Mouse (Mus musculus) kidney, embryonic 16.5 days (tissue): ENCODE measurements around the gene Olfr1261. TPM values are rescaled to one million over a fixed set of nuclear protein-coding genes. Genes with fewer than 3 reads are reported as not detected.

Experiments
- ATAC-seq: fragments of 200-750 bp; cut with Nextera tagmentation; 2 replicates; pipeline ENCODE4 v1.8.0; 2017; ENCODE audit warnings: moderate TSS enrichment; ENCODE audit not compliant: low FRiP score, low TSS enrichment
- H3K27ac ChIP-seq: fragments of 300-500 bp; sonication (generic); 2 replicates; pipeline ENCODE4 v1.5.1; 2014; ENCODE audit warnings: low read length
- H3K27me3 ChIP-seq: fragments of 300-500 bp; sonication (generic); 2 replicates; pipeline ENCODE4 v1.6.1; 2014; ENCODE audit warnings: low read length, control low read depth, mixed read lengths; ENCODE audit not compliant: insufficient read depth
- H3K36me3 ChIP-seq: fragments of 300-500 bp; sonication (generic); 2 replicates; pipeline ENCODE4 v1.6.1; 2014; ENCODE audit warnings: low read length, control low read depth, mixed read lengths; ENCODE audit not compliant: insufficient read depth
- H3K4me1 ChIP-seq: fragments of 300-500 bp; sonication (generic); 2 replicates; pipeline ENCODE4 v1.6.1; 2014; ENCODE audit warnings: low read length, control low read depth, mixed read lengths; ENCODE audit not compliant: insufficient read depth
- H3K4me2 ChIP-seq: fragments of 300-500 bp; sonication (generic); replicated peaks from 2 replicates; pipeline ENCODE4 v1.6.1; 2014; ENCODE audit warnings: low read depth, low read length
- H3K4me3 ChIP-seq: fragments of 300-500 bp; sonication (generic); 2 replicates; pipeline ENCODE4 v1.5.1; 2014; ENCODE audit warnings: mild to moderate bottlenecking, low read length
- H3K9ac ChIP-seq: fragments of 300-500 bp; sonication (generic); replicated peaks from 2 replicates; pipeline ENCODE4 v1.6.1; 2014; ENCODE audit warnings: low read length
- H3K9me3 ChIP-seq: fragments of 300-500 bp; sonication (generic); 2 replicates; pipeline ENCODE4 v1.6.1; 2016; ENCODE audit warnings: low read length, control low read depth
- WGBS: fragments of 180-500 bp; shearing (Covaris S2); extraction: QIAGEN DNeasy Blood & Tissue Kit; methylation state at CpG from one replicate; pipeline ENCODE4 v1.1.7; 2014; 5-methylcytosine and 5-hydroxymethylcytosine counted together
- polyA plus RNA-seq: library from polyadenylated mRNA; unstranded; fragments of >200 nt; fragmentation: Nextera tagmentation; extraction: Ambion mirVana; gene quantifications from 2 replicates; pipeline ENCODE4 v1.2.1, GENCODE M21; 2015

Gene Olfr1261
- polyA plus RNA-seq = not detected in 2 replicates

DNA sequence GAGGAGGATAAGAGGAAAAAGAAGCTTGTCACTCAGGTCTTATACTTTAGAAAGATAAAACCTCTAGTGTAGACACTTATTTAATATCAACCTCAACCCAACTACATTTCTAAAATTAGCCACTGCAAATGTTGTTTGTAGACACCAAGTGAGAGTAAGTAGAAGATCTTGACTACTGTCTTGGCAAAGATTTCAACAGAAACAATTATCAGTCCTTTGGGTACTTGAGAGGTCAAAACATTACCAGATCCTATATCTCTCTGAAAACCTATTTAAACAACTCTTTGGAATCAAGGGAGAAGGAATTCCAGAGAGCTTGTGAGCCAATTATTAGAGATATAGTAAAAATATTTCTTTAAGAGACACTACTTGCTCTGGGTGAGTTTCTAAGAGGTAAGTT is at the start of gene Olfr1261:
Gene Olfr1261 (plus strand): TSS at position 301 of the 400 bp plus-strand sequence.
- H3K27me3 ChIP-seq = no peaks in the 10 kb centered on the region
- no peaks in the 10 kb centered on the region for H3K36me3 ChIP-seq
- H3K27ac ChIP-seq = no peak within 1 kb of the TSS
- no peak for ATAC-seq
- H3K4me1 ChIP-seq = no peaks in the 10 kb centered on the region
- H3K4me2 ChIP-seq = no peak within 1 kb of the TSS
- no peak within 1 kb of the TSS for H3K9ac ChIP-seq
- no peak within 1 kb of the TSS for H3K4me3 ChIP-seq
- no peaks in the 10 kb centered on the region for H3K9me3 ChIP-seq

GRCm38 (mm10) chr2:89948564-89948963 is 42.5 kb upstream of the Olfr1261 start, which contains the start of gene Olfr1259:
Gene Olfr1259 (minus strand): TSS chr2:89948664.
- H3K27ac ChIP-seq = no peak within 1 kb of the TSS
- H3K4me1 ChIP-seq = no peaks in the 10 kb centered on the region
- no peaks in the 10 kb centered on the region for H3K9me3 ChIP-seq
- no peak within 1 kb of the TSS for H3K4me3 ChIP-seq
- WGBS = 82% methylated on average over 5 of the region's 5 CpGs
- no peak within 1 kb of the TSS for H3K9ac ChIP-seq
- ATAC-seq = no peak
- no peak within 1 kb of the TSS for H3K4me2 ChIP-seq
- no peaks in the 10 kb centered on the region for H3K36me3 ChIP-seq
- no peaks in the 10 kb centered on the region for H3K27me3 ChIP-seq

DNA sequence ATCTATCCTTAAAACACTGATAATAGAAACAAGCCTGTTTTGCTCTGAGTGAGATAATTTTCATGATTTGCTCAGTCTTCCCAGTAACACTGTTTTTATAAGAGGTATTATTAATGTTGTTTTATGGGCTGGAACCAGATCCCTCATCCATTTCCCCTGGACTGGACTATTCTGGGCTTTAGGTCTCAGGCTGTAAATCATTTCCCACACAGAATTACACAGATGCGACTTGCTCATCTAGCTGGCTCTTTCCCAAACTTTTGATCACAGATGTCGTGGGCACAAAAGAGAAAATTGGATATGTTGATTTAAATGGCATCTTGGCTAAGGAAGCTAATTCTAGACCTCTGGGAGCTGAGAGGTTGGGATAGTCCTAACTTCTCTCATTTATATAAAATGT is 16.8 kb upstream of the Olfr1261 start, which contains the start of gene Olfr1260:
Gene Olfr1260 (plus strand): TSS at position 157 of the 400 bp plus-strand sequence.
- no peak within 1 kb of the TSS for H3K4me2 ChIP-seq
- H3K27ac ChIP-seq = no peak within 1 kb of the TSS
- 8% methylated on average over 2 of the region's 2 CpGs for WGBS
- peak; percentile 70; the same call in 1 of the 2 replicates for ATAC-seq
- no peaks in the 10 kb centered on the region for H3K36me3 ChIP-seq
- H3K4me3 ChIP-seq = no peak within 1 kb of the TSS
- H3K27me3 ChIP-seq = no peaks in the 10 kb centered on the region
- H3K9me3 ChIP-seq = peaks cover 3% of the 10 kb centered on the region; the same call in 1 of the 2 replicates
- H3K9ac ChIP-seq = no peak within 1 kb of the TSS
- H3K4me1 ChIP-seq = no peaks in the 10 kb centered on the region

- H3K27ac ChIP-seq = no peak overlapping the region
- H3K36me3 ChIP-seq = no peaks in the 10 kb centered on the region
These were observed 13.3 kb upstream of the Olfr1261 start for GRCm38 (mm10) chr2:89977709-89978108.

GRCm38 (mm10) chr2:89999845-90000244 is 8.8 kb downstream of the Olfr1261 start, which contains the start of gene Olfr1262:
Gene Olfr1262 (plus strand): TSS chr2:90000145.
- no peaks in the 10 kb centered on the region for H3K9me3 ChIP-seq
- no peak for ATAC-seq
- H3K4me1 ChIP-seq = no peaks in the 10 kb centered on the region
- no peak within 1 kb of the TSS for H3K4me3 ChIP-seq
- no peaks in the 10 kb centered on the region for H3K36me3 ChIP-seq
- no peaks in the 10 kb centered on the region for H3K27me3 ChIP-seq
- H3K9ac ChIP-seq = no peak within 1 kb of the TSS
- H3K4me2 ChIP-seq = no peak within 1 kb of the TSS
- H3K27ac ChIP-seq = no peak within 1 kb of the TSS

More at GRCm38 (mm10) chr2:89977709-89978108, 13.3 kb upstream of the Olfr1261 start:
- ATAC-seq = no peak
- Histone ChIP-seq H3K9ac (no peak overlapping the region), H3K27me3 (no peaks in the 10 kb centered on the region), H3K4me2 (no peak overlapping the region), H3K9me3 (peaks cover 3% of the 10 kb centered on the region; the same call in 1 of the 2 replicates), H3K4me1 (no peaks in the 10 kb centered on the region), H3K4me3 (no peak overlapping the region)
- whole genome bisulfite sequencing = 90% methylated on average over 2 of the region's 2 CpGs

DNA sequence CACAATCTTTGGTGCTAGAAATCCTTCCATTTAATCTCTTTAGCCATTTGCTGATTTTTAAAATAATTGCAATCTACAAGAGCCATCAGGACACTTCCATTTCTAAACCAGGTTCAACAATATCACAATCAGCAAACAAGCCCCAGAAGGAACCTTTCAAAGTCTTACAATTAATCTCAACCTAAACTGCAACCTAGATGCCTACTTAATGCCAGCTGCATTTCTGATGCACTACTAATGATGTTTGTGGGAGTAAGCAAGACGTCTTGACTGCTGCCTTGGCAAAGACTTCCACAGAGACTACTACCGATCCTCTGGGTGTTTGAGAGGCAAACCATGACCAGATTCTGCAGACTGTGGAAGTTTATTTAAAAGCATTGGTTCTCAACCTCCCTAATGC is 20.8 kb downstream of the Olfr1261 start, which contains the start of gene Olfr1263:
Gene Olfr1263 (plus strand): TSS at position 301 of the 400 bp plus-strand sequence.
- no peaks in the 10 kb centered on the region for H3K4me1 ChIP-seq
- H3K9me3 ChIP-seq = no peaks in the 10 kb centered on the region
- H3K27ac ChIP-seq = no peak within 1 kb of the TSS
- ATAC-seq = no peak
- no peaks in the 10 kb centered on the region for H3K27me3 ChIP-seq
- WGBS = 77% methylated on average over 2 of the region's 2 CpGs
- H3K4me2 ChIP-seq = no peak within 1 kb of the TSS
- H3K4me3 ChIP-seq = no peak within 1 kb of the TSS
- no peak within 1 kb of the TSS for H3K9ac ChIP-seq
- no peaks in the 10 kb centered on the region for H3K36me3 ChIP-seq

GRCm38 (mm10) chr2:90025477-90025876 is 34.5 kb downstream of the Olfr1261 start, which contains the start of gene Olfr1264:
Gene Olfr1264 (minus strand): TSS chr2:90025577.
- Histone ChIP-seq H3K9ac (no peak within 1 kb of the TSS), H3K4me2 (no peak within 1 kb of the TSS), H3K27ac (no peak within 1 kb of the TSS), H3K4me1 (no peaks in the 10 kb centered on the region), H3K27me3 (no peaks in the 10 kb centered on the region), H3K9me3 (no peaks in the 10 kb centered on the region), H3K36me3 (no peaks in the 10 kb centered on the region), H3K4me3 (no peak within 1 kb of the TSS)
- whole genome bisulfite sequencing = 70% methylated on average over 2 of the region's 2 CpGs
- no peak for ATAC-seq

- no peak within 1 kb of the TSS for H3K27ac ChIP-seq
- no peaks in the 10 kb centered on the region for H3K27me3 ChIP-seq
- H3K36me3 ChIP-seq = no peaks in the 10 kb centered on the region
- no peaks in the 10 kb centered on the region for H3K4me1 ChIP-seq
- ATAC-seq = no peak
- H3K4me2 ChIP-seq = no peak within 1 kb of the TSS
- no peak within 1 kb of the TSS for H3K4me3 ChIP-seq
- no peaks in the 10 kb centered on the region for H3K9me3 ChIP-seq
- H3K9ac ChIP-seq = no peak within 1 kb of the TSS
These were observed 44.0 kb downstream of the Olfr1261 start, which contains the start of gene Olfr1265 for GRCm38 (mm10) chr2:90035037-90035436. Gene Olfr1265 (plus strand): TSS chr2:90035337.

Other genes with a start within 250 kb of the Olfr1261 start
- not detected in 2 replicates for gene Olfr1253, start 234.1 kb upstream of the Olfr1261 start, polyA plus RNA-seq
- gene Olfr1254, start 197.6 kb upstream of the Olfr1261 start, polyA plus RNA-seq = not detected in 2 replicates
- not detected in 2 replicates for gene Olfr1255, start 179.2 kb upstream of the Olfr1261 start, polyA plus RNA-seq
- gene Olfr1256, start 149.7 kb upstream of the Olfr1261 start, polyA plus RNA-seq = not detected in 2 replicates
- gene Olfr48, start 143.0 kb upstream of the Olfr1261 start, polyA plus RNA-seq = not detected in 2 replicates
- gene Olfr1257, start 112.8 kb upstream of the Olfr1261 start, polyA plus RNA-seq = not detected in 2 replicates
- gene Olfr1258, start 63.9 kb upstream of the Olfr1261 start, polyA plus RNA-seq = not detected in 2 replicates
- not detected in 2 replicates for gene Olfr1259, start 42.6 kb upstream of the Olfr1261 start, polyA plus RNA-seq
- gene Olfr1260, start 16.9 kb upstream of the Olfr1261 start, polyA plus RNA-seq = not detected in 2 replicates
- gene Olfr1262, start 8.9 kb downstream of the Olfr1261 start, polyA plus RNA-seq = not detected in 2 replicates
- not detected in 2 replicates for gene Olfr1263, start 20.9 kb downstream of the Olfr1261 start, polyA plus RNA-seq
- gene Olfr1264, start 34.4 kb downstream of the Olfr1261 start, polyA plus RNA-seq = not detected in 2 replicates
- gene Olfr1265, start 44.1 kb downstream of the Olfr1261 start, polyA plus RNA-seq = not detected in 2 replicates
- gene Olfr140, start 72.4 kb downstream of the Olfr1261 start, polyA plus RNA-seq = not detected in 2 replicates
- not detected in 2 replicates for gene Olfr1269, start 130.2 kb downstream of the Olfr1261 start, polyA plus RNA-seq
- gene Olfr32, start 151.1 kb downstream of the Olfr1261 start, polyA plus RNA-seq = not detected in 2 replicates
- gene Olfr1270, start 161.9 kb downstream of the Olfr1261 start, polyA plus RNA-seq = not detected in 2 replicates
- gene Olfr1506, start 233.3 kb downstream of the Olfr1261 start, polyA plus RNA-seq = not detected in 2 replicates